Mouse (Mus musculus) megakaryocyte, adult 5-6 weeks (primary cell): ENCODE data around the gene Gse1. TPM values are rescaled to one million over a fixed set of nuclear protein-coding genes. Genes with fewer than 3 reads are reported as not detected.

ENCODE experiments used
- ATAC-seq: 2 replicates; pipeline ENCODE4 v1.8.0; 2016; ENCODE audit warnings: mild to moderate bottlenecking, inconsistent platforms; ENCODE audit not compliant: poor library complexity, severe bottlenecking
- total RNA-seq, 2 experiments: library from RNA; stranded (forward) in 1 of 2; stranded (reverse) in 1 of 2; fragments of 153-499, 151-499 nt in 1 of 2; fragments of 221-1000, 200-1000 nt in 1 of 2; gene quantifications; 2 replicates each; pipeline versions ENCODE4 v1.2.3 to v1.2.4; 2015 to 2017

Gse1 gene
- total RNA-seq, 2 experiments from 2014 or later, result 6.1 to 18.3 TPM

DNA sequence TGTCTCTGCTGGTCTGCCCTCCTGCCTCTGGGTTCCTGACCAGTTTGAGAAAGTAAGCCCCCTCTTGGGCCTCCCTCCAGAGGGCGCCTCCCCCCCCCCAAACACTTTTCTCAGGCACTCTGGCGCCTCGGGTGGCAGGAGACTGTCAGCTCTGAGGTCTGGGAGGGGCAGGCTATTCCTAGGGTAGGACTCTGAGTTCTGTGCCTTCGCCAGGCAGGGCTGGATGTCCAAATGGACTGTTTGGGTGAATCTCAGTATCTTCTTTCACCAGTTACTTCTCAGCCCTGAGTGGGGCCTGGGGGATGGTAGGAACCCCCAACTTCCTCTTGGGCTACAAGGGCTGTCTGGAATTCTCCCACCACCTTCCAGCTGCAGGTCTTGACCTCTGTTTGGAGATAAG is 16.9 kb upstream of the Gse1 start:
- no peak for ATAC-seq

DNA sequence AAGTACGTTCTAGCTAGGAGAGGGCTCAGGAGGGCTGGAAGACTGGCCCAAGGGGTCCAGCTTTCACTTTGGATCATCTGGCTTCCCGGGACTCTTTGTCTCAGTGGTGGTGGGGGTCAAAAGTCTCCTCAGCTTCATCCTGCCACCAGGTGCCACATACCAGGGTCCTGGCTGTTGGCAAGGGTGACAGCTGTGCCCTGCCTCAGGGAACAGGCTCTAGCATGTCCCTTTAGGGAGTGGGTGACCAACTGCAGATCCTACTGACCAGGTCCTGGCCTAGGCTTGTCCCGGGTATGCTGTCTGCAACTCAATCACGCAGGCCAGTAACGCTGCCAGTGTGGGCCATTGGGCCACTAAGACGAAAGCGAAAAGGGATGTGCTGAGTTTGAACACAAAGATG is 15.7 kb upstream of the Gse1 start:
- ATAC-seq, result no peak

DNA sequence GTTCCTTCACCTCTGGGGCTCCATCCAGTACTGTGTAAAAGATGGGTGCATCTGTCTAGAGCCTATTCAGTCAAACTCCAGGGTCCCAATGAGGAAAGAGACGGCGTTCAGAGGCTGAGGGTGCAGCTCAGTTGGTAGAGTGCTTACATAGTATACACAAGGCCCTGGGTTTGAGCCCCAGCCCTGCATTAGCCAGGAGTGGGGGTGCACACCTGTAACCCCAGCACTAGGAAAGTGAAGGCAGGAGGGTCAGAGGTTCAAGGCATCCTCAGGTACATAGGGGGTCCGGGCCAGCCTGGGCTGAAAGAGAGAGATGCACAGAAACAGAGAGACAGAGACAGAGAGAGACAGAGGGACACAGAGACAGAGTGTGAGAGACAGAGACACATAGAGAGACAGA is 15.0 kb upstream of the Gse1 start:
- ATAC-seq, result no peak

DNA sequence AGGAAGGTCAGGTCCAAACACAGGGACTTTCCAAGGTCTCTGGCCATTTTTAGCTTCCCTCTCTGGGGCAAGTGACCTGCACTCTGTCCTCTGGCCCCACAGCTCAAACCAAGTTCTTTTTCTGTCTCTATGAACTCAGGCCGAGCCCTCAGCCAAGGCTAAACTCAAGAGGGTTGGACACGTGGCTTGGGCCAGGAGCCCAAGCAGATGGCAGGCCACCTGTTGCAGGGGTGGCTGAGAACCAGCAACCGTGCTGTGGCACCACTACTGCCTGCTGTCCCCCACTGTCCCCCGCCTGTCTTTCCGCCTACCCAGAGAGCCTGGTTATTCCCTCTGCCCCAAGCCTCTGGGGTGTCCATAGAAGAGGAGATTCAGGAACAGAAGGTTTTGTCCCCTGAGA is 14.3 kb upstream of the Gse1 start:
- ATAC-seq, result no peak

DNA sequence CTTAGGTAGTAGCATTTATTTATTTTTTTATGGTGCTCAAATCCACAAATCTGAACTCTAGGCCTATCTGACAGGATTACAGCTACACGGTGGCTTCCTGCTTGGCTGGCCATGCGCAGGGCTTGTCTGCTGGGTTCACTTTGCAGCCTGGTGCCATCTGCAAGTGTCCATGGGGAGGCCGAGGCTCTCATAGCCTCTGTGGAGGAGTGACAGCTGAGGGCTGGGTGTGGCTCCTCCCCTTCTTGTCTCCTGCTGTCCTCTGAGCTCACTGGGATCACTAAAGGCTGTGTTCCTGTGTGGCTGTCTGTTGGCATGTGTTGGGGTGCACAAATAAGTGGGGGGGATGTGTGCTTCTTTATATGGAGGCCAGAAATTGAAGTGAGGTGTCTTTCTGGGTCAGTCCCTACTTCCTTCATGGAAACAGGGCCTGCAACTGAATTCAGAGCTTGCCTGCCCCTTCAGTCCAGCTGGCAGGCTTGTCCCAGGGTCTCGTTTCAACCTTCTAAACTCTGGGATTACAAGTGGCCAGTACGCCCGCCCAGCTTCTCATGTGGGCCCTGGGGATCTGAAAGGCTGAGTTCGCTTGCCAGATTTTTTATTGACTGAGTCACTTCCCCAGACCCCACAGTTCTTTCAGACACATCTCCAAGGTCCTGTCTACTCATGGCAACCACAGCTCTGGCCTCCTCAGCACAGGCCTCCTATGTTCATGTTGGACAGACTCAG is 12.7 kb upstream of the Gse1 start:
- no peak for ATAC-seq

DNA sequence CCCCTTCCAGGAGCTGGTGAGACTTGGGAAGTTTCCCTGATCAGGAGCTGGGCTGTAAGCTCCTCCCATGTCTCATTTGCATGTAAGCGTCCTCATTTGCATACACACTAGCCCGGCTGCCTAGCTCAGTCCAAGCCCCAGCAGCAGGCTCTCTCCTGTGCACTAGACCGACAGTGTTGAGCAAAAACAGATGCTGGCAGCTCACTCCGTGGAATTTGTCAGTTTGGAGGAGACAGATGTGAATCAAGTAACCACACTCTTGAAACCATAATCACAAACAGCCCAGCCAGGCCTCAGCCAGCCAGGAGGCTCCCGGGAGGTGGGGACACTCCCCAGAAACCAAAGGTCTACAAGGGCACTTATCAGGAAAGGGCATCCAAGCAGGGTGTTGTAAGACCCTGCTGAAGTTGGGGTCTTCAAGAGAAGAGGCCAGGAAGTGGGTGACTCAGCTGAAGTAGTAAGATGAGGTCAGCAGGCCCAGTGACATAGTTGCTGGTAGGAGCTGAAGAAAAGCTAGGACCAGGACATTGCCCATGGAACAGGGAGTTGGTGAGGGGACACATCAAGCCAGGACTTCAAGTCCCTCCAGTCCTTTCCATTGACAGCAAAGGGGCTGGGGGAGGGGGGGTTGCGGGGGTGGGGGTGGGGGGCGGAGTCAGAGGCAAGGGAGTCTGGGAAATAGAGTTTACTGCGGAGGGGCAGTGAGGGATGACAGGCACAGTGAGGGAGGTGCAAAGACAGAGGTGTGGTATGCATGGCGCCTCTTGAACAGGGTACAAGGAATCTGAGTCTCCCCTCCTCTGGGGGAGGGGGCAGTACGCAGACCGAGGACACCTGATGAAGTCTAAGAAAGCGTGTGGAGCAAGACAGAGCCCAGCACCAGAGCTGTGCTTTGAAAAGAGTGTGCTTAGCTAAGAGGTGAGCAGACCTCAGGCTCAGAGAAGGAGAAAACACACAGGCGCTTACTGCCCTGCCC is 11.1 kb upstream of the Gse1 start:
- ATAC-seq, result no peak

DNA sequence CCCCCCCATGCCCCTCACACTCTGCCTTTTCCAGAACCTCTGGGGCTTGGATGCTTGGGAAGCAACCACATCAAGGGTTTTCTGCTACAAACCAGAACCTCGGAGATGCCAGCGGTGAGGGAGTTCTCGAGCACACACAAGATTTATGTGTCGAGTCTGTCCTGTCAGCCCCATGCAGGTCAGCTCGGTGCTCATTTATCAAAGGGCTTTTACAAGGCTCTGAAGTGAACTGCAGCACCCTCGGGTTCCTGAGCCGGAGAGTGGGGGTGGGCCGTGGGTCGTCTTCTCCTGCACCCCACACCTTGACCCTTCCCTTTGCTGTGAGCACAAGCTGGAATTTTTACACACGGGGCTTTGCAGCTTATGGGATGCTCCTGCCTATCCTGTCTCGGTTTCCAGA is 5.7 kb upstream of the Gse1 start:
- ATAC-seq, result no peak

DNA sequence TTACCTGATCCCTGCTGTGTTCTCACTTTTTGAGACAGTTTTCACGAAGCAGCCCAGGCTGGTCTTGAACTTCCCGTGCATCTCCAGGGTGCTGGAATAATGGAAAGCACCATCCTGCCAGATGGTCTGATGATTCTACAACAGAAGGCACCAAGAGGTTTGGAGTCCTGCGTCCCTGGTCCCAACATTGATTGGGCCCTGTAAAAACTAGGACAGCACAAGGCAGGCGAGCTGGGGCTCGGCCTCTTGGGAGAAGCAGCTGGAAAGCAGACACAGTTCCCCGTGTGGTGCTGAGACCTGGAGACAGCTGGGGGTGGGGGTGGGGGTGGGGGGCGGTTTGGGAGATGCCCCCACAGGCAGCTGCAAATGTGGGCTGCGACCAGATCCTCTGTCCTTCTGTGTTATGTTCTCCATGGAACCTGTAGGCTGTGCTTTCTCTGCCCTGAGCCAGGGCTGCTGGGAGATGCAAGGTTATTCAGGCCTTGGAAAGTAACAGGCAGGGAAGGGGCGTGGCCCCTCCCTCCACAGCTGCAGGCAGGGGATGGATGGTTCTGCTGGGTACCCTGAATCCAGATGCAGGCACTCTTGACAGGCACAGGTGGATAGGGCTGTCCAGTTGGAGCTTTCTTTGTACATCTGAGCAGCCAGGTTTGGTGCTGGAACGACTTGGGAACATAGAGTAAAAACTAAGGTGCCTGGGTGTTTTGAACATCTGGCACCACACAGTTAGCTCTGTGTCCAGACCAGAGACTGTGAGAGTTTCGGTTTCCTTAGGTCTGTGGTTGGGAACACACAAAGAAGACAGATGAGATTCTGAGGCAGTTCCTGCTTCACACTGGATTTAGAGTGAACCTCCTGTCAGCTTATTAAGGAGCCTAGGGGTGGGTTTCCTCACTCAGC is 3.5 kb upstream of the Gse1 start:
- ATAC-seq, result no peak

DNA sequence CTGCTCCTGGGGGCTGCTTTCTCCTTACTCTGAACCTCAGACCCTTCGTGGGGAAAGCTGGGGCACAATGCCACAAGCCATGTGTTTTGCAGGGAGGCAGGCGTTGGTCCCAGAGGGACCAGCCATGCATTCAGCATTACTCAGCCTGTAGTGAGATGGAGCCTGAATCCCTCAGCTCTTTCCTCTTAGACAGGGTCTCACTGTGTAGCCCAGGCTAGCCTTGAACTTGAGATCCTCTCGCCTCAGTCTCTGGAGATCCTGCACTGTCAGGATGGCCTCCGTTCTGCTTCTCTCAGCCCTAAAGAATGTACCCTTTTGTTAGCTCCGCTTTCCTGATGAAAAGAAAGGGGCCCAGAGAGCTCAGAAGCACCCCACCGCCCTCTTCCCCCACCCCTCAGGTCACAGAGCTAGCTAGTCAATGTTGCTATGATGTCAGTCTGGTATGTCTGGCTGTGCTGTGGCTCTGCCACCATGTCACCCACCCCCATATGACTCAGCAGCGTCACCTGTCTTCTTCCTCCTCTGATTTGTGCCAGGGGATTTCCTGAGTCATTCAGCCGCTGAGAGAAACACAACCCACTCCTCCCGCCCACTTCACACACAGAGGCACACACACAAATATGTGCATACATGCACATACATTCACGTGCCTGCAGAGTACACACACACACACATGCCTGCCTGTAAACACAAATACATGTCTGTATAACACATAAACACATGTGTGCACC is 2.7 kb upstream of the Gse1 start:
- no peak for ATAC-seq

DNA sequence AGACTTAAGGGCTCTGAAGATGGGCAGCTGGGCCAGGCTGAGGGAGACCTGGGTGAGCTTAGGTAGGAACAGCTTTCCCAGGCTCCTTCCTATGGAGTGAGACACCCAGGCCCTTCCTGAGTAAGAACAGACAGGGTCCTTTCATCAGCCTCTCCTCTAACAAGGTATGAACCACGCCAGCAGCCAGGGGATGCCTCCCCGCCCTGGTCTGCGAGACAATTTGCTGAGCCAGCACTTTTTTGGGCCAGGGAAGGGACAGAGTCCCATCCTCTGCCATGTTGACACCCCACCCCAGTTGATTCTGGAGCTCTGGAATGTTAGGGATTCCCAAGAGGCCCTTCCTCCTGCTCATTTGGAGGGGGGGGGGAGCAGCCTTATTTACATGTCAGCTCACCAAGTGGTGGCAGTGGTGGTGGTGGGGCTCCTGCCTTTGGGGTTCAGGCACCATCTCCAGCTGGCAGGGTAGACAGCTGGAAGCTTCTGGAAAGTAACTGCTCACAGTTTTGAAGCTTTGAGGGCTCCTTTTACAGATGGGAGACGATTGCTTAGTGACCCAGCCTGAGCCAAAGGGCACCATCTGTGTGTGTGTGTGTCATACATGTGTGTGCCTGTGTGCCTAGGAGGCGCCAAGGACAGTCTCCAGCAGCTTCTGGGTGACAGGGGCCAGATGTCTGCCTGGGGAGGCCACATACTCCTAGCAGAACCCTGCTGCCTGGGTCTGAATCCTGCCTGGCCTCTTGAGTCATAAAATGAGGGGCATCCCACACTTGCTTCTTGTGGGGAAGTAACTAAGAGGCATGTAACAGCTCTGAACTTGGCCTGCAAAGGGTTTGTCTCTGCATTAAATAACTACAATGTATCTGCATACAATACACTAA is 1.3 kb upstream of the Gse1 start:
- ATAC-seq, result no peak

DNA sequence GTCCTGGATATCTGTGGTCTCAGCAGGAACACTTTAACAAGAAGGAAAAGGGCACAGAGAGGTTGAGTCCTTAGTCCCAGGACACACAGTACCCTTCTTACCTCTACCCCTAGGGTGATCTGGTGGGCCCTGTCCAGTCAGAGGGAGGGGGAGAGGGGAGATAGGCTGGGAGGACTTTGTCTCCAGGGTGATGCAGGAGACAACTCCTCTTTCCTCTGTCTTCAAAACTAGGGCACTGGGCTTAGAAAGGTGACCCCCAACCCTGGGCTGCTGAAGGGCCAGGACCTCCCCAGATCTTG is 729 bp upstream of the Gse1 start:
- no peak for ATAC-seq

DNA sequence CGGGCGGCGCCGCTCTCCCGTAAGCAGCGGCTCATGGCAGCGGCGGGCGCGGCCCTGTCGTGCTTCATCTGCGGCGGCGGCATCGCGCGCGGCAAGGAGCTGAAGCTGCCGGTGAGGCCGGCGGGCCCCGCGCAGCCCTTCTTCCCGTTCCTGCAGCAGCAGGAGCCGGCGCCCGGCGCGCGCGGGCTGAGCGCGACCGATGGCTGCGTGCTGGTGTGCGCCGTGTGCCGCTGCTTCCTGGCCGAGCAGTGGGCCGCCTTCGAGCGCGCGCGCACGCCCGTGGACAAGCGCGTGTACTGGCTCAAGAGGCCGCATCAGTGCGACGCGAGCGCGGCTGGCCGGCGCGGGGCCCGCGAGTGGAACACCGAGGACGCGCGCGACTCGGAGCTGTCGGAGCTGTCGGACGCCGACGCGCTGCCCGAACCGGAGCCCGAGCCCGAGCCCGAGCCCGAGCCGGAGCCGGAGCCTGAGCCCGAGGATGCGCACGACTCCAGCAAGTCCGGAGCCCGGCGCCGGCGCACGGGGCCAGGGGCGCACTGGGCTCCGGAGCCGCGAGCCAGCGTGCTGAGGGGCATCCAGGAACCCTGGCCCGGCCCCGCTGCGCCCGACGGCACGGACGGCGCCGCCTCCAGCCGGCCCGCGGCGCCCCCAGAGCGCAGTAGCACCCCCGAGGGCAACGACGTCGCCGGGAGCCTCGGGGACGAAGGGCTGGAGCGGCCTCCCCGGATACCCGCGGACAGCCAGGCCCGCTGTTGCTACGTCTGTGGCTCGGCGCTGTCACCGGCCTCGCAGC is 721 bp downstream of the Gse1 start:
- ATAC-seq, result no peak

DNA sequence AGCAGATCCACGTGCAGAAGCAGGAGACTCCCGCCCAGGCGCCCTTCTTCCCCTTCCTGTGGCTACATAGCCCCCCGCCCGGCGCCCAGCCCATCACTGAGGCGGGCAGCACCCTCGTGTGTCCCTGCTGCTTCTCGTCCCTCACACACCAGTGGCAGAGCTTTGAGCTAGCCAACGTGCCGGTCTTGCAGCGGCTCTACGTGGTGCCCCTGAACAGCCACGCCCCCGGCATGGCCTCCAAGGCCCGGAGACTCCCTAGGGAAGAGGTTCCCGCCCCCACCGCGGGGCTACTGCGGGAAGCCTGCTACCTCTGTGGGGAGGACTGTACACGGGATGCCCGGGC is 1.3 kb downstream of the Gse1 start:
- ATAC-seq, result no peak

DNA sequence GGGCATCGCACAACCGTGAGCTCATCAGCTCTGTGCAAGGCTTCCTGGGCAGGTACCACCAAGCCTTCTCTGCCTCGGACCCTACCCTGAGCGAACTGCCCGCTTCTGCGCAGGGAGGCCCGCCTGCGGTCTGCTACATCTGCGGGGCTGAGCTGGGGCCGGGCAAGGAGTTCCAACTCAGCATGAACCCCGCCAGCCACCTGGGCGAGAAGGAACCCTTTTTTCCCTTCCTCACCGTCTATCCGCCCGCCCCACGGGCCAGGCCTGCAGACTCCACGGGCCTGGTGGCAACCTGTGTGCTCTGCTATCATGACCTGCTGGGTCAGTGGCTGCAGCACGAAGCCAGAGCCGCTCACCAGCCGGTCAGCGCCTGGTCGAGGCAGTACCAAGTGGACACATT is 1.8 kb downstream of the Gse1 start:
- ATAC-seq, result no peak

DNA sequence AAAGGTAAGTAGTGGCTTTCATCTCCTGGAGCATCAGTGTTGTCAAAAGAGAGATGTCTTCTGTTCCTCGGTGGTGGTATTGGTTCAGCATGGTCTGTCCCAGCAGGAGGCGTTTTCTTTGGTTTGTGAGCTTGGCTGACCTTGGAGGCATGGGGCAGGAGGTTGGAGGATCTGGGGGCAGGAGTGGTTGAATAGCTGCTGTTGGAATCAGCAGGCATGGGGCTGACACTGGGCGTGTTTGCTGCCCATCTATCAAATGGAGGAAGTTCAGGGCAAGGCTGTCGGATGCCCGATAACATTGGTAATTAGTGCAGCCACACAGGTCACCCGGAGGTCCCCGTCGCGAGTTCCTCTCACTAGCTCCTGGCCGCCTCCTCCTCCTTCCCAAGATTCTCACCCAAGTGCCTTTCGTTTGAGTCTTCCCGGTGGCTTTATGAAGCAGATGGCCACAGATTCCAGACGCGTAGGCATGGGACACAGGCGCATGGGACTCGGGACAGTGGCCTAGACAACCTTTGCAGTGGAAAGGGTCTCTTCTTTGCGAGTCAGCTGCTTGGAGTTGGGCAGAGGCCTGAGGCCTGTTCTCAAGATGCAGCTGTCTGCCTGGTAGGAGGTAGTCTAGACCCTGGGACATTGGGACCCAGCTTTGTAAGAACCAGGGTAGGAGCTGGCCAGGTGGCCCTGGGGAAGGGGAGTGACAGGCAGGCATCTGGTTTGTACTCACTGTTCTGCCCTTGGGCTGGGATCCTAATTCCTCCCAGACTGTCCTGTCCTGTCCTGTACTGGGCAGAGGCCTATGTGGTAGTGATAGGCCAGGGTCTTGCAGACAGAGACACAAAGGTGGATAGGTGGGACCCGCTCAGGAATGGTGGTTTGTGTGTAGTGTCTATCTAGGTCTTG is 2.7 kb downstream of the Gse1 start:
- ATAC-seq, result no peak

DNA sequence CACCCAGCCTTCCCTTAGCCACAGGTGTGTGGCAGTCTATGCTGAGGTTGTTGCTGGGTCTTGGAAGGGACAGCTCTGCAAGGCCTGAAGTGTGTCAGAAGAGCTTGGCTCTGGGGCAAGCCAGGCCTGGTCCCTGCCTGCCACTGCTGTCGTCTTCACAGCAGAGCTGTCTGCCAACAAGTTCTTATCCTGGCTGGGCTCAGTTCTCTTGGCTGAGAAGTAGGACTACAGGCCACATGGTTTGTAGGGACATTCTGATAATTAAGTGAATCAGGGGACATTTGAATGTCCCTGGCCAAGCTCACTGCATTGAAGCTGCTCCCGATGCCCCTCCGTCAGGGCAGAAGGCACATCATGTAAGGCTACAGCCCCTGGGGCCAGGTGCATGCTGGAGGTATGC is 3.6 kb downstream of the Gse1 start:
- ATAC-seq, result no peak

DNA sequence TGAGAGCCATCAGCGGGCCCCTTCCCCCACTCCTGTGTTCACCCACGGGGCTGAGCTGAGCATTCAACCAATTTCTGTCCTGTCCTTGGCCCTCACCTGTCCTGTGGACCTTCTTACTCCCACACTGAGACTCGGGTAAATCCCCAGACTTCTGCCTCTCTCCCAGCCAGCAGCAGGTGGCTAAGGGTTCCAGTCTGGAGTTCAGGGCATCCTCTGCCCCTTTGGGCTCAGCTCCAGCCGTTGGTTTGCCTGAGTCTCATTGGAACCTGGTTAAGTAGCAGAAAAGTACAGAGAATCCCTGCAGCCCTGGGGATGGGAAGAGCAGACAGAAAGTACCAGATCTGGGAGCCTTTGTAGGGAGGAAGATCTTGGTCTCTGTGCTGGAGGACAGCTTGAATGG is 4.1 kb downstream of the Gse1 start:
- ATAC-seq, result no peak

DNA sequence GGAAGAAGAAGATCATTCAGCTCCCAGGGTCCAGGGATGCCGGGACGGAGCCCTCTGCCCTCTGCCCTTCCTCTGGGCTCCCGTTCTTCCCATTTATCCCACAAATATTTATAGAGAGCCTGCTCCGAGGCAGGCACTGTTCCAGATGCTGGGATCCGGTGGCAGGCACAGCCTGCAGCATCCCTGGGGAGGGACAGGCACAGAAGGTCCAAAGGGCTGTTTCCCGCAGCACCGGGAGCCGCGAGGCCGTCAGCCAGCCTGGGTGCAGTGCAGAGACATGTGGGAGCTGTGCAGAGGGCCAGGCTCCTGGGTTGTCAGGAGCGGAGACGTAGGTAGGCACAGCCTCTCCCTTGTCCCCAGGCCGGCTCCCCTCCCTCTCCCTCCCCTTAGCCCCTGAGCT is 4.7 kb downstream of the Gse1 start:
- ATAC-seq, result no peak
